Mouse (Mus musculus) brown adipose tissue, adult 24 weeks (tissue): ENCODE measurements around the gene Lmbr1l. TPM values are rescaled to one million over a fixed set of nuclear protein-coding genes. Genes with fewer than 3 reads are reported as not detected.
"Not testable (repeated sequence)": the region's sequence is repeated elsewhere in the genome, so short reads cannot be mapped to it uniquely, and the experiment has no call there.

Experiments used
- H3K27ac ChIP-seq: fragments of 200-500 bp; replicated peaks from 2 replicates; pipeline ENCODE4 v1.5.1; 2012; ENCODE audit warnings: low read depth, mild to moderate bottlenecking, low read length
- H3K4me1 ChIP-seq: fragments of 200-500 bp; 2 replicates; pipeline ENCODE4 v1.6.1; 2012; ENCODE audit warnings: low read length, mixed read lengths; ENCODE audit not compliant: control insufficient read depth, insufficient read depth, insufficient read length
- H3K4me3 ChIP-seq: fragments of 200-500 bp; 2 replicates; pipeline ENCODE4 v1.5.1; 2012; ENCODE audit warnings: low read depth, mild to moderate bottlenecking, low read length, moderate library complexity; ENCODE audit not compliant: insufficient read depth
- polyA plus RNA-seq: library from polyadenylated mRNA; stranded (reverse); fragments of >200 nt; gene quantifications from 2 replicates; pipeline ENCODE4 v1.2.4, GENCODE M21; 2012; ENCODE audit not compliant: missing spikeins, insufficient read depth, insufficient read length

Lmbr1l gene
- 6.0 and 6.3 TPM in 2 replicates for polyA plus RNA-seq

- Histone ChIP-seq H3K4me1 (peaks cover 5% of the 10 kb centered on the region; the same call in 1 of the 2 replicates), H3K4me3 (peak within 1 kb of the TSS; percentile 69), H3K27ac (peak within 1 kb of the TSS; percentile 68)
Observed at GRCm38 (mm10) chr15:98917538-98918498, at the start of gene Lmbr1l. Lmbr1l (minus strand) TSS chr15:98918231.

- Histone ChIP-seq H3K27ac (no peak overlapping the region), H3K4me1 (no peaks in the 10 kb centered on the region), H3K4me3 (no peak overlapping the region)
Observed at GRCm38 (mm10) chr15:98959531-98959930, 41.5 kb upstream of the Lmbr1l start.

- Histone ChIP-seq H3K4me3 (no peak overlapping the region), H3K27ac (no peak overlapping the region), H3K4me1 (no peaks in the 10 kb centered on the region)
Observed at GRCm38 (mm10) chr15:98958901-98959420, 40.9 kb upstream of the Lmbr1l start.

- H3K27ac ChIP-seq, result no peak overlapping the region
- no peak overlapping the region for H3K4me3 ChIP-seq
- H3K4me1 ChIP-seq, result no peaks in the 10 kb centered on the region
Observed at GRCm38 (mm10) chr15:98957475-98957874, 39.4 kb upstream of the Lmbr1l start.

GRCm38 (mm10) chr15:98956000-98956399 lies 38.0 kb upstream of the Lmbr1l start:
- Histone ChIP-seq H3K4me3 (no peak overlapping the region), H3K4me1 (peaks cover 3% of the 10 kb centered on the region; the same call in 1 of the 2 replicates), H3K27ac (no peak overlapping the region)

- H3K27ac ChIP-seq, result no peak overlapping the region
- H3K4me3 ChIP-seq, result no peak overlapping the region
- H3K4me1 ChIP-seq, result peaks cover 3% of the 10 kb centered on the region; the same call in 1 of the 2 replicates
Observed at GRCm38 (mm10) chr15:98955324-98955723, 37.3 kb upstream of the Lmbr1l start.

GRCm38 (mm10) chr15:98954425-98955253 lies 36.6 kb upstream of the Lmbr1l start:
- H3K4me1 ChIP-seq, result peaks cover 3% of the 10 kb centered on the region; the same call in 1 of the 2 replicates
- no peak overlapping the region; the same call in 1 of the 2 replicates for H3K27ac ChIP-seq
- peak overlapping the region; percentile 52 for H3K4me3 ChIP-seq

GRCm38 (mm10) chr15:98953401-98954356 lies 35.6 kb upstream of the Lmbr1l start, which contains the start of the genes Gm49450 and Tuba1a:
Gm49450 (minus strand) TSS chr15:98953551.
Tuba1a (minus strand) TSS chr15:98953703.
- Histone ChIP-seq H3K4me3 (peak within 1 kb of the TSS; percentile 95), H3K27ac (peak within 1 kb of the TSS; percentile 96)

GRCm38 (mm10) chr15:98952751-98953400 lies 34.8 kb upstream of the Lmbr1l start:
- Histone ChIP-seq H3K4me3 (peak overlapping the region; percentile 95), H3K27ac (peak overlapping the region; percentile 96), H3K4me1 (peaks cover 3% of the 10 kb centered on the region; the same call in 1 of the 2 replicates)

More at GRCm38 (mm10) chr15:98953401-98954356, 35.6 kb upstream of the Lmbr1l start, which contains the start of the genes Gm49450 and Tuba1a:
- peaks cover 3% of the 10 kb centered on the region; the same call in 1 of the 2 replicates for H3K4me1 ChIP-seq

GRCm38 (mm10) chr15:98952063-98952455 lies 34.0 kb upstream of the Lmbr1l start:
- H3K27ac ChIP-seq, result no peak overlapping the region
- H3K4me1 ChIP-seq, result peaks cover 3% of the 10 kb centered on the region; the same call in 1 of the 2 replicates
- peak overlapping the region; percentile 47 for H3K4me3 ChIP-seq

GRCm38 (mm10) chr15:98951122-98952062 lies 33.4 kb upstream of the Lmbr1l start:
- peak overlapping the region; percentile 47 for H3K4me3 ChIP-seq
- not testable (repeated sequence) for H3K27ac ChIP-seq, H3K4me1 ChIP-seq

GRCm38 (mm10) chr15:98949607-98949892 lies 31.5 kb upstream of the Lmbr1l start:
- Histone ChIP-seq H3K4me3 (no peak overlapping the region), H3K4me1 (peaks cover 3% of the 10 kb centered on the region; the same call in 1 of the 2 replicates), H3K27ac (no peak overlapping the region)
